Mouse (Mus musculus): ENCODE data around the gene Lmntd2. TPM values are rescaled to one million over a fixed set of nuclear protein-coding genes. Genes with fewer than 3 reads are reported as not detected.

Lmntd2 gene
- polyA plus RNA-seq, 1 experiment = 0.88 TPM

GRCm38 (mm10) chr7:141173323-141173850 is 40.5 kb downstream of the Lmntd2 start:
- H3K4me1 ChIP-seq (ENCODE audit: control insufficient read depth, insufficient read depth, low read length) = peaks cover 34% of the 10 kb centered on the region
- peak overlapping the region; percentile 95 for H3K27ac ChIP-seq (ENCODE audit: insufficient read depth, low read depth, low read length)
- TF ChIP-seq CTCF (IDR thresholded peaks at IDR 0.05; ENCODE audit: low read depth, low read length) (no peak), POLR2A (IDR thresholded peaks at IDR 0.05; ENCODE audit: borderline replicate concordance, low read depth, low read length) (no peak)
- H3K4me3 ChIP-seq (ENCODE audit: insufficient read depth, low read length) = peak overlapping the region; percentile 76

- no peak for TF ChIP-seq CTCF (IDR thresholded peaks at IDR 0.05; ENCODE audit: low read depth, low read length)
- TF ChIP-seq POLR2A (IDR thresholded peaks at IDR 0.05; ENCODE audit: borderline replicate concordance, low read depth, low read length) = no peak
- peaks cover 34% of the 10 kb centered on the region for H3K4me1 ChIP-seq (ENCODE audit: control insufficient read depth, insufficient read depth, low read length)
Measured at GRCm38 (mm10) chr7:141172116-141173006, 41.5 kb downstream of the Lmntd2 start, which contains the start of gene Rnh1. Gene Rnh1 (minus strand): TSS chr7:141172857.

GRCm38 (mm10) chr7:141169866-141170265 is 44.0 kb downstream of the Lmntd2 start:
- H3K4me1 ChIP-seq (ENCODE audit: control insufficient read depth, insufficient read depth, low read length) = peaks cover 53% of the 10 kb centered on the region
- no peak for TF ChIP-seq POLR2A (IDR thresholded peaks at IDR 0.05; ENCODE audit: borderline replicate concordance, low read depth, low read length)
- no peak for TF ChIP-seq CTCF (IDR thresholded peaks at IDR 0.05; ENCODE audit: low read depth, low read length)
- peak overlapping the region; percentile 87 for H3K27ac ChIP-seq (ENCODE audit: insufficient read depth, low read depth, low read length)

More at GRCm38 (mm10) chr7:141172116-141173006, 41.5 kb downstream of the Lmntd2 start, which contains the start of gene Rnh1:
- Histone ChIP-seq H3K4me3 (ENCODE audit: insufficient read depth, low read length) (peak within 1 kb of the TSS; percentile 76), H3K27ac (ENCODE audit: insufficient read depth, low read depth, low read length) (peak within 1 kb of the TSS; percentile 95)

GRCm38 (mm10) chr7:141169300-141169699 is 44.6 kb downstream of the Lmntd2 start:
- TF ChIP-seq CTCF (IDR thresholded peaks at IDR 0.05; ENCODE audit: low read depth, low read length) (no peak), POLR2A (IDR thresholded peaks at IDR 0.05; ENCODE audit: borderline replicate concordance, low read depth, low read length) (no peak)
- peaks cover 57% of the 10 kb centered on the region for H3K4me1 ChIP-seq (ENCODE audit: control insufficient read depth, insufficient read depth, low read length)
- H3K4me3 ChIP-seq (ENCODE audit: insufficient read depth, low read length) = no peak overlapping the region
- H3K27ac ChIP-seq (ENCODE audit: insufficient read depth, low read depth, low read length) = peak overlapping the region; percentile 87

More at GRCm38 (mm10) chr7:141169866-141170265, 44.0 kb downstream of the Lmntd2 start:
- no peak overlapping the region for H3K4me3 ChIP-seq (ENCODE audit: insufficient read depth, low read length)

- peak overlapping the region; percentile 87 for H3K27ac ChIP-seq (ENCODE audit: insufficient read depth, low read depth, low read length)
- H3K4me1 ChIP-seq (ENCODE audit: control insufficient read depth, insufficient read depth, low read length) = peaks cover 62% of the 10 kb centered on the region
- peak overlapping the region; percentile 73 for H3K4me3 ChIP-seq (ENCODE audit: insufficient read depth, low read length)
- no peak for TF ChIP-seq CTCF (IDR thresholded peaks at IDR 0.05; ENCODE audit: low read depth, low read length)
- TF ChIP-seq POLR2A (IDR thresholded peaks at IDR 0.05; ENCODE audit: borderline replicate concordance, low read depth, low read length) = no peak
Measured at GRCm38 (mm10) chr7:141168518-141168953, 45.3 kb downstream of the Lmntd2 start.

- TF ChIP-seq CTCF (IDR thresholded peaks at IDR 0.05; ENCODE audit: low read depth, low read length) (no peak), POLR2A (IDR thresholded peaks at IDR 0.05; ENCODE audit: borderline replicate concordance, low read depth, low read length) (no peak)
- H3K27ac ChIP-seq (ENCODE audit: insufficient read depth, low read depth, low read length) = peak overlapping the region; percentile 87
- peaks cover 61% of the 10 kb centered on the region for H3K4me1 ChIP-seq (ENCODE audit: control insufficient read depth, insufficient read depth, low read length)
- peak overlapping the region; percentile 73 for H3K4me3 ChIP-seq (ENCODE audit: insufficient read depth, low read length)
Measured at GRCm38 (mm10) chr7:141167901-141168517, 45.9 kb downstream of the Lmntd2 start.

- TF ChIP-seq CTCF (IDR thresholded peaks at IDR 0.05; ENCODE audit: low read depth, low read length) (no peak), POLR2A (IDR thresholded peaks at IDR 0.05; ENCODE audit: borderline replicate concordance, low read depth, low read length) (no peak)
- peak overlapping the region; percentile 83 for H3K27ac ChIP-seq (ENCODE audit: insufficient read depth, low read depth, low read length)
Measured at GRCm38 (mm10) chr7:141164850-141165249, 49.0 kb downstream of the Lmntd2 start.

GRCm38 (mm10) chr7:141164397-141164796 is 49.5 kb downstream of the Lmntd2 start:
- TF ChIP-seq CTCF (IDR thresholded peaks at IDR 0.05; ENCODE audit: low read depth, low read length) (no peak), POLR2A (IDR thresholded peaks at IDR 0.05; ENCODE audit: borderline replicate concordance, low read depth, low read length) (no peak)
- H3K4me3 ChIP-seq (ENCODE audit: insufficient read depth, low read length) = no peak overlapping the region
- H3K4me1 ChIP-seq (ENCODE audit: control insufficient read depth, insufficient read depth, low read length) = peaks cover 41% of the 10 kb centered on the region
- H3K27ac ChIP-seq (ENCODE audit: insufficient read depth, low read depth, low read length) = peak overlapping the region; percentile 83

More at GRCm38 (mm10) chr7:141164850-141165249, 49.0 kb downstream of the Lmntd2 start:
- Histone ChIP-seq H3K4me1 (ENCODE audit: control insufficient read depth, insufficient read depth, low read length) (peaks cover 46% of the 10 kb centered on the region), H3K4me3 (ENCODE audit: insufficient read depth, low read length) (peak overlapping the region; percentile 10)

Other genes starting within 250 kb of the Lmntd2 start
- 31.2 and 38.0 TPM in 2 replicates for gene Ifitm1, start 246.9 kb downstream of the Lmntd2 start, polyA plus RNA-seq (2012; ENCODE audit: insufficient read depth, insufficient read length, missing spikeins)
- gene Ifitm3, start 203.3 kb downstream of the Lmntd2 start, polyA plus RNA-seq (2012; ENCODE audit: insufficient read depth, insufficient read length, missing spikeins) = 1,636 and 1,773 TPM in 2 replicates
- gene Ifitm6, start 196.2 kb downstream of the Lmntd2 start, polyA plus RNA-seq (2012; ENCODE audit: insufficient read depth, insufficient read length, missing spikeins) = 31.9 and 45.4 TPM in 2 replicates
- gene Gm17387, start 184.9 kb downstream of the Lmntd2 start, polyA plus RNA-seq (2012; ENCODE audit: insufficient read depth, insufficient read length, missing spikeins) = not detected in 2 replicates
- gene B4galnt4, start 153.0 kb downstream of the Lmntd2 start, polyA plus RNA-seq (2012; ENCODE audit: insufficient read depth, insufficient read length, missing spikeins) = not detected in 2 replicates
- not detected in 2 replicates for gene Pkp3, start 135.9 kb downstream of the Lmntd2 start, polyA plus RNA-seq (2012; ENCODE audit: insufficient read depth, insufficient read length, missing spikeins)
- 1.6 and 3.9 TPM in 2 replicates for gene Sigirr, start 113.5 kb downstream of the Lmntd2 start, polyA plus RNA-seq (2012; ENCODE audit: insufficient read depth, insufficient read length, missing spikeins)
- not detected in 2 replicates for gene Ano9, start 96.3 kb downstream of the Lmntd2 start, polyA plus RNA-seq (2012; ENCODE audit: insufficient read depth, insufficient read length, missing spikeins)
- 20.7 and 21.5 TPM in 2 replicates for gene Ptdss2, start 91.7 kb downstream of the Lmntd2 start, polyA plus RNA-seq (2012; ENCODE audit: insufficient read depth, insufficient read length, missing spikeins)
- gene Rnh1, start 41.2 kb downstream of the Lmntd2 start, polyA plus RNA-seq (2012; ENCODE audit: insufficient read depth, insufficient read length, missing spikeins) = 131 and 141 TPM in 2 replicates
- 29.7 and 36.1 TPM in 2 replicates for gene Hras, start 20.1 kb downstream of the Lmntd2 start, polyA plus RNA-seq (2012; ENCODE audit: insufficient read depth, insufficient read length, missing spikeins)
- 3.4 and 4.1 TPM in 2 replicates for gene Lrrc56, start 19.9 kb downstream of the Lmntd2 start, polyA plus RNA-seq (2012; ENCODE audit: insufficient read depth, insufficient read length, missing spikeins)
- gene Rassf7, start 1.8 kb upstream of the Lmntd2 start, polyA plus RNA-seq (2012; ENCODE audit: insufficient read depth, insufficient read length, missing spikeins) = 3.5 and 3.9 TPM in 2 replicates
- gene Phrf1, start 14.7 kb upstream of the Lmntd2 start, polyA plus RNA-seq (2012; ENCODE audit: insufficient read depth, insufficient read length, missing spikeins) = 36.2 and 45.2 TPM in 2 replicates
- 164 and 168 TPM in 2 replicates for gene Irf7, start 52.4 kb upstream of the Lmntd2 start, polyA plus RNA-seq (2012; ENCODE audit: insufficient read depth, insufficient read length, missing spikeins)
- not detected in 2 replicates for gene Cdhr5, start 62.7 kb upstream of the Lmntd2 start, polyA plus RNA-seq (2012; ENCODE audit: insufficient read depth, insufficient read length, missing spikeins)
- gene Sct, start 65.1 kb upstream of the Lmntd2 start, polyA plus RNA-seq (2012; ENCODE audit: insufficient read depth, insufficient read length, missing spikeins) = not detected in 2 replicates
- gene Drd4, start 77.9 kb upstream of the Lmntd2 start, polyA plus RNA-seq (2012; ENCODE audit: insufficient read depth, insufficient read length, missing spikeins) = not detected in 2 replicates
- gene Deaf1, start 113.6 kb upstream of the Lmntd2 start, polyA plus RNA-seq (2012; ENCODE audit: insufficient read depth, insufficient read length, missing spikeins) = 27.3 and 37.4 TPM in 2 replicates
- gene Tmem80, start 113.7 kb upstream of the Lmntd2 start, polyA plus RNA-seq (2012; ENCODE audit: insufficient read depth, insufficient read length, missing spikeins) = 29.8 and 37.8 TPM in 2 replicates
- gene Eps8l2, start 124.8 kb upstream of the Lmntd2 start, polyA plus RNA-seq (2012; ENCODE audit: insufficient read depth, insufficient read length, missing spikeins) = not detected in 2 replicates
- gene Taldo1, start 178.1 kb upstream of the Lmntd2 start, polyA plus RNA-seq (2012; ENCODE audit: insufficient read depth, insufficient read length, missing spikeins) = 422 and 438 TPM in 2 replicates
- 45.8 and 50.5 TPM in 2 replicates for gene Gatd1, start 200.1 kb upstream of the Lmntd2 start, polyA plus RNA-seq (2012; ENCODE audit: insufficient read depth, insufficient read length, missing spikeins)
- not detected in 2 replicates for gene Cend1, start 215.4 kb upstream of the Lmntd2 start, polyA plus RNA-seq (2012; ENCODE audit: insufficient read depth, insufficient read length, missing spikeins)
- 21.4 and 24.8 TPM in 2 replicates for gene Slc25a22, start 223.8 kb upstream of the Lmntd2 start, polyA plus RNA-seq (2012; ENCODE audit: insufficient read depth, insufficient read length, missing spikeins)
- gene Pidd1, start 229.9 kb upstream of the Lmntd2 start, polyA plus RNA-seq (2012; ENCODE audit: insufficient read depth, insufficient read length, missing spikeins) = 4.0 and 5.6 TPM in 2 replicates
- 2,115 and 2,403 TPM in 2 replicates for gene Rplp2, start 233.3 kb upstream of the Lmntd2 start, polyA plus RNA-seq (2012; ENCODE audit: insufficient read depth, insufficient read length, missing spikeins)
- gene Pnpla2, start 241.1 kb upstream of the Lmntd2 start, polyA plus RNA-seq (2012; ENCODE audit: insufficient read depth, insufficient read length, missing spikeins) = 92.9 and 94.0 TPM in 2 replicates
- 66.8 and 69.6 TPM in 2 replicates for gene Cracr2b, start 247.0 kb upstream of the Lmntd2 start, polyA plus RNA-seq (2012; ENCODE audit: insufficient read depth, insufficient read length, missing spikeins)